Mouse (Mus musculus) CH12.LX (cell line): ENCODE measurements around the gene Anapc13. TPM values are rescaled to one million over a fixed set of nuclear protein-coding genes. Genes with fewer than 3 reads are reported as not detected.

Source experiments
- DNase-seq: peaks from one replicate; pipeline ENCODE4 v3.0.0-alpha.2; 2013; ENCODE audit errors: extremely low read depth
- H3K27ac ChIP-seq: 2 replicates; pipeline ENCODE4 v1.5.1; 2012; ENCODE audit warnings: low read depth, mild to moderate bottlenecking, control low read depth, moderate library complexity; ENCODE audit not compliant: insufficient read depth
- H3K27me3 ChIP-seq: replicated peaks from 2 replicates; pipeline ENCODE3; 2012; ENCODE audit warnings: inconsistent platforms
- H3K36me3 ChIP-seq, 2 experiments: replicated peaks in 1 of 2; 2 replicates each; pipeline versions ENCODE3 to v1.6.1; 2012; ENCODE audit warnings: inconsistent platforms in 1 of 2, low read length in 1 of 2, mild to moderate bottlenecking in 1 of 2, mixed read lengths in 1 of 2, moderate library complexity in 1 of 2; ENCODE audit not compliant: control insufficient read depth in 1 of 2, insufficient read depth in 1 of 2
- H3K4me1 ChIP-seq, 2 experiments: 2 replicates each; pipeline ENCODE4 v1.6.1; 2012; ENCODE audit warnings: inconsistent platforms in 1 of 2, moderate library complexity in 1 of 2; ENCODE audit not compliant: insufficient read depth in 2 of 2, control insufficient read depth in 1 of 2
- H3K4me2 ChIP-seq: 2 replicates; pipeline ENCODE4 v1.6.1; 2012; ENCODE audit warnings: low read depth, mild to moderate bottlenecking, control low read depth; ENCODE audit not compliant: poor library complexity, insufficient read depth, severe bottlenecking
- H3K4me3 ChIP-seq, 3 experiments: fragments of 150-350 bp in 1 of 3; sonication (generic) in 1 of 3; replicated peaks in 1 of 3; 2 replicates each; pipeline versions ENCODE3 to v1.5.1; 2011 to 2012; ENCODE audit warnings: low read depth in 2 of 3, low read length in 2 of 3, mild to moderate bottlenecking in 2 of 3, moderate library complexity in 2 of 3, control low read depth in 1 of 3, improper control_type of control experiment in 1 of 3, inconsistent platforms in 1 of 3, mixed read lengths in 1 of 3; ENCODE audit not compliant: poor library complexity in 1 of 3
- H3K79me2 ChIP-seq: replicated peaks from 2 replicates; pipeline ENCODE4 v1.6.1; 2012; ENCODE audit warnings: mild to moderate bottlenecking, moderate library complexity; ENCODE audit not compliant: control insufficient read depth, poor library complexity, insufficient read depth, severe bottlenecking; ENCODE audit errors: extremely low read depth
- H3K9ac ChIP-seq: 2 replicates; pipeline ENCODE4 v1.6.1; 2012; ENCODE audit warnings: low read depth, mild to moderate bottlenecking, control low read depth, moderate library complexity; ENCODE audit not compliant: insufficient read depth
- H3K9me3 ChIP-seq: replicated peaks from 2 replicates; pipeline ENCODE3; 2012; ENCODE audit warnings: low read length, inconsistent platforms, mixed read lengths
- CTCF ChIP-seq, 2 experiments: IDR thresholded peaks in 1 of 2; conservative IDR thresholded peaks in 1 of 2; 2 replicates each; pipeline ENCODE4 v1.5.1; 2011 to 2012; ENCODE audit warnings: low read depth in 2 of 2, low read length in 2 of 2, improper control_type of control experiment in 1 of 2, inconsistent platforms in 1 of 2, mild to moderate bottlenecking in 1 of 2, moderate library complexity in 1 of 2
- ELF1 ChIP-seq: IDR thresholded peaks from 2 replicates; pipeline ENCODE4 v1.6.1; 2014; ENCODE audit warnings: low read depth, mild to moderate bottlenecking, inconsistent platforms, low read length, improper control_type of control experiment
- GABPA ChIP-seq: IDR thresholded peaks from 2 replicates; pipeline ENCODE4 v1.6.1; 2012; ENCODE audit warnings: low read depth, low read length, improper control_type of control experiment, inconsistent platforms; ENCODE audit not compliant: insufficient replicate concordance
- HCFC1 ChIP-seq: IDR thresholded peaks from 2 replicates; pipeline ENCODE4 v1.6.1; 2012; ENCODE audit warnings: low read depth, mild to moderate bottlenecking, inconsistent platforms, low read length, improper control_type of control experiment
- JUN ChIP-seq: IDR thresholded peaks from 2 replicates; pipeline ENCODE4 v1.6.1; 2011; ENCODE audit warnings: low read depth, mild to moderate bottlenecking, low read length, improper control_type of control experiment, moderate library complexity; ENCODE audit not compliant: insufficient read depth
- MAFK ChIP-seq: IDR thresholded peaks from 2 replicates; pipeline ENCODE4 v1.6.1; 2011; ENCODE audit warnings: low read length, improper control_type of control experiment; ENCODE audit not compliant: insufficient replicate concordance
- MYC ChIP-seq: IDR thresholded peaks from 2 replicates; pipeline ENCODE4 v1.6.1; 2011; ENCODE audit warnings: low read depth, mild to moderate bottlenecking, improper control_type of control experiment, low read length
- NELFE ChIP-seq: IDR thresholded peaks from 2 replicates; pipeline ENCODE4 v1.6.1; 2011; ENCODE audit warnings: low read depth, low read length, improper control_type of control experiment
- NRF1 ChIP-seq: IDR thresholded peaks from 2 replicates; pipeline ENCODE4 v1.6.1; 2014; ENCODE audit warnings: low read depth, mild to moderate bottlenecking, inconsistent platforms, low read length, improper control_type of control experiment, moderate library complexity
- POLR2AphosphoS2 ChIP-seq: IDR thresholded peaks from 2 replicates; pipeline ENCODE4 v1.6.1; 2011; ENCODE audit warnings: low read depth, low read length, improper control_type of control experiment
- RAD21 ChIP-seq: IDR thresholded peaks from 2 replicates; pipeline ENCODE4 v1.6.1; 2011; ENCODE audit warnings: low read depth, mild to moderate bottlenecking, low read length, improper control_type of control experiment, moderate library complexity
- SMC3 ChIP-seq: IDR thresholded peaks from 2 replicates; pipeline ENCODE4 v1.6.1; 2011; ENCODE audit warnings: low read depth, low read length, improper control_type of control experiment
- TBP ChIP-seq: conservative IDR thresholded peaks from 2 replicates; pipeline ENCODE4 v1.6.1; 2011; ENCODE audit warnings: low read depth, low read length, improper control_type of control experiment
- UBTF ChIP-seq: IDR thresholded peaks from 2 replicates; pipeline ENCODE4 v1.6.1; 2012; ENCODE audit warnings: low read depth, mild to moderate bottlenecking, inconsistent platforms, low read length, improper control_type of control experiment, moderate library complexity
- USF2 ChIP-seq: conservative IDR thresholded peaks from 2 replicates; pipeline ENCODE4 v1.6.1; 2011; ENCODE audit warnings: low read depth, low read length, improper control_type of control experiment
- ZC3H11A ChIP-seq: IDR thresholded peaks from 2 replicates; pipeline ENCODE4 v1.6.1; 2012; ENCODE audit warnings: low read depth, mild to moderate bottlenecking, inconsistent platforms, low read length, improper control_type of control experiment
- ZKSCAN1 ChIP-seq: IDR thresholded peaks from 2 replicates; pipeline ENCODE4 v1.6.1; 2012; ENCODE audit warnings: low read depth, inconsistent platforms, low read length, improper control_type of control experiment, borderline replicate concordance
- ZMIZ1 ChIP-seq: IDR thresholded peaks from 2 replicates; pipeline ENCODE4 v1.6.1; 2012; ENCODE audit warnings: low read depth, mild to moderate bottlenecking, inconsistent platforms, low read length, improper control_type of control experiment
- ZNF384 ChIP-seq: IDR thresholded peaks from 2 replicates; pipeline ENCODE4 v1.6.1; 2012; ENCODE audit warnings: low read depth, low read length, improper control_type of control experiment, inconsistent platforms
- dilution Hi-C: fragments of 300-500 bp; cut with MboI; formaldehyde crosslinking; loops from 2 replicates; pipeline ENCODE4 v1.14.3; 2020; ENCODE audit warnings: low sequenced_read_pairs; ENCODE audit not compliant: extremely low pct_unique_long_range_greater_than_20kb, extremely low pct_ligation_motif_present
- in situ Hi-C: fragments of 300-500 bp; cut with MboI; formaldehyde crosslinking; loops from 3 replicates; pipeline ENCODE4 v1.14.3; 2019; ENCODE audit warnings: low sequenced_read_pairs, low pct_ligation_motif_present, low pct_unique_long_range_greater_than_20kb, mixed read lengths
- polyA plus RNA-seq: library from polyadenylated mRNA; unstranded; fragments of >175 nt; gene quantifications from 2 replicates; pipeline ENCODE4 v1.2.1, GENCODE M21; 2012; ENCODE audit warnings: low read depth; ENCODE audit not compliant: insufficient read length
- total RNA-seq, 2 experiments: library from RNA; depleted of rRNA; stranded (reverse); fragments of 300-350 nt in 1 of 2; fragments of >200 nt in 1 of 2; gene quantifications; 2 replicates each; pipeline ENCODE4 v1.2.3; 2012 to 2014

The Anapc13 gene
- total and polyA plus RNA-seq, 3 experiments: 20.8 to 87.4 (median 62.6) TPM

GRCm38 (mm10) chr9:102605162-102605561 is 20.9 kb upstream of the Anapc13 start:
- H3K9ac ChIP-seq: no peak overlapping the region
- H3K4me1 ChIP-seq: no peaks in the 10 kb centered on the region
- no peaks in the 10 kb centered on the region for H3K79me2 ChIP-seq
- no peak for TF ChIP-seq JUN
- TF ChIP-seq USF2: no peak
- no peak for TF ChIP-seq SMC3
- TF ChIP-seq POLR2AphosphoS2: no peak
- no peak for TF ChIP-seq NRF1
- no peak for TF ChIP-seq MAFK
- TF ChIP-seq HCFC1: no peak
- TF ChIP-seq ZC3H11A: no peak
- TF ChIP-seq NELFE: no peak
- no peak for TF ChIP-seq UBTF
- TF ChIP-seq TBP: no peak
- no peak for TF ChIP-seq ZKSCAN1
- TF ChIP-seq GABPA: no peak
- TF ChIP-seq ELF1: no peak
- no peak for TF ChIP-seq ZMIZ1
- no peak for TF ChIP-seq MYC
- no peak for TF ChIP-seq ZNF384
- TF ChIP-seq, all 38 proteins: peak for 0
- Histone ChIP-seq H3K4me3 (no peak overlapping the region), H3K9me3 (no peaks in the 10 kb centered on the region), H3K4me2 (no peak overlapping the region), H3K27ac (no peak overlapping the region), H3K36me3 (peaks cover 24 to 58% of the 10 kb centered on the region in 2 experiments), H3K27me3 (no peaks in the 10 kb centered on the region)
- dilution Hi-C loops (no loop called here), in situ Hi-C loops (no loop called here)
- DNase-seq: no peak

GRCm38 (mm10) chr9:102607471-102607870 is 18.6 kb upstream of the Anapc13 start:
- Histone ChIP-seq H3K36me3 (peaks cover 22 to 55% of the 10 kb centered on the region in 2 experiments), H3K4me2 (no peak overlapping the region), H3K9ac (no peak overlapping the region), H3K9me3 (no peaks in the 10 kb centered on the region), H3K79me2 (no peaks in the 10 kb centered on the region)
- DNase-seq: no peak
- TF ChIP-seq RAD21: peak; percentile 44
- no peak for TF ChIP-seq UBTF
- peak in 1 of 2 experiments; percentile 53; a peak in 2 of 4 replicates for TF ChIP-seq CTCF (conservative IDR thresholded peaks at IDR 0.05 in 1 of 2, IDR thresholded peaks at IDR 0.05 in 1 of 2; ENCODE audit: low read depth in 2 of 2, low read length in 2 of 2)
- TF ChIP-seq HCFC1: no peak
- TF ChIP-seq, all 38 proteins: peak for 2
- Histone ChIP-seq H3K4me1 (peaks cover 0 to 2% of the 10 kb centered on the region in 2 experiments; a peak in 1 of 4 replicates), H3K4me3 (no peak overlapping the region), H3K27me3 (no peaks in the 10 kb centered on the region), H3K27ac (no peak overlapping the region)
- dilution Hi-C loops: no loop called here
- in situ Hi-C loops: no loop called here
